Mouse (Mus musculus): ENCODE data around the gene Gdf1. TPM values are rescaled to one million over a fixed set of nuclear protein-coding genes. Genes with fewer than 3 reads are reported as not detected.

The Gdf1 gene
- total RNA-seq, 2 experiments from 2014 or later = 0.21 TPM; not detected in 1

DNA sequence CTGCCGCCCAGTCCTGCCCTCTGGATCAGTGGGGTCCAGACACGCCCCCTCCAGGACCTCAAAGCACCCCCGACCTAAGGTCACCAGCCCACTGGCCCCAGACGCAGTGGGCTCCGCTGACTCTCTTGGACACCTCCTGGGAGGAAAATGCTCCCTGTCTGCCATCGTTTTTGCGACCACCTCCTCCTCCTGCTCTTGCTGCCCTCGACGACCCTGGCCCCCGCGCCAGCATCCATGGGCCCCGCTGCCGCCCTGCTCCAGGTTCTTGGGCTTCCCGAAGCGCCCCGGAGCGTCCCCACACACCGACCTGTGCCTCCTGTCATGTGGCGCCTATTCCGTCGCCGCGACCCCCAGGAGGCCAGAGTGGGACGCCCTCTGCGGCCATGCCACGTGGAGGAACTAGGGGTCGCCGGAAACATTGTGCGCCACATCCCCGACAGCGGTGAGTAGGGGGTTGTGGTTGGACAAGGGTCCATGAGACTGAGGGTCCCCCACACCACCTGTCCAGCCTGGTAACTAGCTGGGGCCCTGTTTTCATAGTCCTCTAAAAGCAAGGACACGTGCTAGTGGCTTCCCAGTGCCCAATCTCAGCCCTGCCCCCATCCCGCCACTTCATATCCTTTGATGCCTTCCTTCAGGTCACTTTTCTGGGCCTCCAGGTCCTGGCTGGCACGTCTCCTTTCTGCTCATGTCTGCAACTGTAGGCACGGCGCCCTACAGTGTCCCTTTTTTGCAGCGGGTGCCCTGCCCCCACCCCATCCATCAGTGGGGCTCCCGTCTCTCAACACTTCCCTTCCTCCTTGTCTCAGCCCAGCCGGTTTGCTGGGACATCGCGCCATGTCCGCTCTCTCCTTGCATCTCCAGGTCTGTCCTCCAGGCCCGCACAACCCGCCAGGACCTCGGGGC is 471 bp downstream of the Gdf1 start:
- intact Hi-C loops (cut with DNase I) = no loop called here

DNA sequence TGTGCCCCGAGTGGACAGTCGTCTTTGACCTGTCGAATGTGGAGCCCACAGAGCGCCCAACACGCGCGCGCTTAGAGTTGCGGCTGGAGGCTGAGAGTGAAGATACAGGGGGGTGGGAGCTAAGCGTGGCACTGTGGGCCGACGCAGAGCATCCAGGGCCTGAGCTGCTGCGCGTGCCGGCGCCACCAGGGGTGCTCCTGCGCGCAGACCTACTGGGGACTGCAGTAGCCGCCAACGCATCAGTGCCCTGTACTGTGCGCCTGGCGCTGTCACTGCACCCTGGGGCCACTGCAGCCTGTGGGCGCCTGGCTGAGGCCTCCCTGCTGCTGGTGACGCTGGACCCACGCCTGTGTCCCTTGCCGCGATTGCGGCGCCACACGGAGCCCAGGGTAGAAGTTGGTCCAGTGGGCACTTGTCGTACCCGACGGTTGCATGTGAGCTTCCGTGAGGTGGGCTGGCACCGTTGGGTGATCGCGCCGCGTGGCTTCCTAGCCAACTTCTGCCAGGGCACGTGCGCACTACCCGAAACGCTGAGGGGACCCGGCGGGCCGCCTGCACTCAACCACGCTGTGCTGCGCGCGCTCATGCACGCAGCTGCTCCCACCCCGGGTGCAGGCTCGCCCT is 1.2 kb downstream of the Gdf1 start:
- no peak for DNase-seq (ENCODE audit: low spot score)

More for the DNA sequence above, 471 bp downstream of the Gdf1 start:
- DNase-seq (ENCODE audit: low spot score) = no peak

GRCm38 (mm10) chr8:70331526-70331925 is 1.9 kb downstream of the Gdf1 start:
- DNase-seq (ENCODE audit: low spot score) = no peak
- intact Hi-C loops (cut with DNase I) = no loop called here

More for the DNA sequence above, 1.2 kb downstream of the Gdf1 start:
- intact Hi-C loops (cut with DNase I) = no loop called here

- intact Hi-C loops (cut with DNase I) = no loop called here
- DNase-seq (ENCODE audit: low spot score) = no peak
Measured at GRCm38 (mm10) chr8:70332070-70332877, 2.7 kb downstream of the Gdf1 start.

DNA sequence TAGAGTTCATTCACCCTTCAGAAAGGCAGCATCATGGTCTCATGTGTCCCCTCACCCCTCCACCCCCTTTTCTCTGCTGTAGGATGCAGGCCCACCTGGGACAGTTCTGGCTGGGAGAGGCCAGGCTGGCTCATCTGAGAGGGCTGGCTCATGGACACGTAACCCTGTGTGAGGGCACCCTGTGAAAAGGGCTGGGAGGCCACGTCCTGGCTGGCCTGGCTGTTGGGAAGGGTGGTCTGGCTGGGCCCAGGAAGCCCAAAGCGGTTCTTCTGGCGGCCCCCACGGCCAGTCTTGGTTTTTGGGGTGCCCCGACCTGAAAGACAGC is 3.2 kb downstream of the Gdf1 start:
- intact Hi-C loops (cut with DNase I) = no loop called here
- no peak for DNase-seq (ENCODE audit: low spot score)

DNA sequence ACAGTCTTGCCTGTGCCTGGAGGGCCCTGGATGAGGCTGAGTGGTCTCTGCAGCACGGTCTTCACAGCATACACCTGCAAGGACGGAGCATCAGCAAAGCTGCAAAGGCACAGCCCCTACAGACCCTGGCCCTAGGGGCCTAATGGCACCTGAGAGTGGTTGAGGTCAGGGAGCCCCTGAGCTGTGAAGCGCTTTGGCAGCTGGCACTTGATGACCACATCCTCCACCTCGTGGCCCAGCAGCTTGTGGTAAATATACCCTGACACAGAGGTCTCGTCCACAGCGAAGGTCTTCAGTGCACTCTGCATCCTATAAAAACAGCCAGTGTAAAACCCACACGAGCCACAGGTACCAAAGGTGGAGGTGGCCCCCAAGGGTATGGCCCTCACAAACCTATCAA is 9.3 kb downstream of the Gdf1 start:
- no peak for DNase-seq (ENCODE audit: low spot score)
- intact Hi-C loops (cut with DNase I) = no loop called here

- intact Hi-C loops (cut with DNase I) = no loop called here
- DNase-seq (ENCODE audit: low spot score) = no peak
Measured at GRCm38 (mm10) chr8:70340659-70341058, 11.0 kb downstream of the Gdf1 start.

- no peak for DNase-seq (ENCODE audit: low spot score)
- intact Hi-C loops (cut with DNase I) = no loop called here
Measured at GRCm38 (mm10) chr8:70342007-70342406, 12.4 kb downstream of the Gdf1 start.

GRCm38 (mm10) chr8:70343076-70343475 is 13.5 kb downstream of the Gdf1 start:
- intact Hi-C loops (cut with DNase I) = no loop called here
- DNase-seq (ENCODE audit: low spot score) = no peak

DNA sequence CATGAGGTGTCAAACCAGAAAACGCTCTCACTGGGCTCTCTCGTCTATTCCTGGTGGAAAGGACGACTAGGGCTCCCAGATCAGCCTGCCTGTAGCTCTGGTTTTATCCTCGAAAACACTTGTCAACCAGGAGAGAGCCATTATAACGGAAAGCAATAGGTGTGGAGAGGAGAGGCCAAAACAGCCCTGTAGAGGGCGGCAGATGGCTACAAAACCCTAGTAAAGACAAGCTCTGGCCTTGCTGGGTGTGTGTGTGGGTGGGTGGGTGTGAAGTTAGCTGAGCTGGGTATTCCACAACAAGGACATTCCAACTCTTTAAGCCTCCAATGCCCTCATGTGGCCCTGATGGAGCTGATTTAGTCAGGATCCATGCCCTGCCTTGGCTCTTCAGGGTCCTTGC is 14.1 kb downstream of the Gdf1 start:
- no peak for DNase-seq (ENCODE audit: low spot score)
- intact Hi-C loops (cut with DNase I) = no loop called here

DNA sequence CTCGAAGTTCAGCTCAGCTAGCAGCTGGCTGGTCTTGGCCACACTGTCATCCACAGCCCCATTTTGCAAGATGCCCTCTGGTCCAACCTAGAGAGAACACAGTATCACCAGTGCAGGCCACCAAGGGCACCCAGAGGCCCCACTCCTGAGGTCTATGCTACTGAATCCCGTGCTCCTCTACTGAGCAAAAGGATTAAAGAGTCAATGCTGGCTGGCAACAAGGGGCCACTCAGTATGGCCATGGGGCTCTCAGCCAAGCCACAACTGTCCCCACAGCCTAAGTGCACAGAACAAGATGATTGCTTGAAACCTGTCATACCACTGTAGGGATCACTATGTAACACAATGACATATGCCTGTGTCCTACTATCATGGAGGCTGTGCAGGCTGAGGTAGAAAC is 14.7 kb downstream of the Gdf1 start:
- intact Hi-C loops (cut with DNase I) = no loop called here
- DNase-seq (ENCODE audit: low spot score) = no peak

DNA sequence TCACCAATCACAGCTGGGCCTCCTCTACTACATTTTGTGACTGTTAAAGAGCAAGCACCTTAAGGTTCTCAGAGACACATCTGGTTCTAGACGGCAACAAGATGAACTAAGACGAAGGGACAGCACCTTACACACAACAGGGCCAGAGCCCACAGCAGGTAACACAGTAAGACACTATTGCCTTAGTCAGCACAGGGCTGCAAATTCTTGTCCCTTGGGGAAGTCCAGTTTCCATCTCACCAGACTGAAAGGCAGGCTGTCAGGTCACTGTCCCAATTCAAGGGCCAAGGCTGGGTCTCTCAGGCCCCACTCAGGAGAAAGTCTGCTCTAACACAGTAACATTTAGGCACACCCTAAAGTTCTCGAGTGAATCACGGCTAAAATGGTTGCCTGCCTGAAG is 17.8 kb downstream of the Gdf1 start:
- intact Hi-C loops (cut with DNase I) = no loop called here
- DNase-seq (ENCODE audit: low spot score) = no peak

- intact Hi-C loops (cut with DNase I) = no loop called here
- DNase-seq (ENCODE audit: low spot score) = no peak
Measured at GRCm38 (mm10) chr8:70347860-70348420, 18.3 kb downstream of the Gdf1 start.

DNA sequence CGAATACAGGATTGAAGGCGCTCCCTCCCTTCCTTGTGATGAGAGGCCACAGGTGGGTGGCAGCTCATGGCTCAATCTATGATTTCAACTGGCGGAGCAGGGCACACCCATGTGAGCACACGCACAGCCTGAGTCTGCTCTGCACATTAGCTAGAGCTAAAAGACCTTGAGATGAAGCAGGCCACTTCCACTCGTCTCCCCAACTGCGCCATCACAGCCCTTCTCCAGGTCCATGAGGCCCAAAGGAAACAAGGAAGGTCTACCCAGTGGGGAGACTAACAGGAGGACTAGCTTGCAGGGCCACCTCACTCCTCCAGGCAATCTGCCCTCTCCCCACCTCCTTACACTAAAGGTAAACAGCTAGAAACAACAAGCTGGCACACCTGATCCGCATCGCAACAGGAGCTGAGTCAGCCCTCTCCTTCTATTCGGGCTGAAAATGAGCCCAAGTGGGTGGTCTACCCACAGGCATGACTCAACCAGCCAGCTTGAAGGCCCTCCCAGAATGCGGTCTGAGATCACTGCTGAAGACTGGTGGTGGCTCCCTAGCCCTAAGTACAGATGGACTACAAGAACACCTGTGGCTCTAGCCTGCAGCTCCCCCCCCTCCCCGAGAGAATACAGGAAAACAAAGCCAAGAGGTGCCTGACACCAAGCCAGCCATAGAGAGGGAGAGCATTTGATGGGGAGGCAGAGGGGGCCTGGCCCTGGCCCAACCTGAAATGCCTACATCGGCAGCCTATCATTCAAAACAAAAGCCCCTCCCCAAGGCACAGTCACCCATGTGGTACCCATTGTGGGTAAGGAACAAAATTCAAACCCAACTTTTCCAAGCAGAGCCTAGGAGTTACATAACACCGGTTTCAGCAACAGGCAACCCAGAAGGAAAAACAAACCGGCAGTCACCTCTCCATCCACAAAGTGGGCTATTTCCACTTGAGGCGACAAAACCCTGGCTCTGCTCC is 21.7 kb downstream of the Gdf1 start:
- DNase-seq (ENCODE audit: low spot score) = no peak
- intact Hi-C loops (cut with DNase I) = no loop called here

GRCm38 (mm10) chr8:70352000-70352384 is 22.4 kb downstream of the Gdf1 start:
- intact Hi-C loops (cut with DNase I) = no loop called here
- DNase-seq (ENCODE audit: low spot score) = no peak

DNA sequence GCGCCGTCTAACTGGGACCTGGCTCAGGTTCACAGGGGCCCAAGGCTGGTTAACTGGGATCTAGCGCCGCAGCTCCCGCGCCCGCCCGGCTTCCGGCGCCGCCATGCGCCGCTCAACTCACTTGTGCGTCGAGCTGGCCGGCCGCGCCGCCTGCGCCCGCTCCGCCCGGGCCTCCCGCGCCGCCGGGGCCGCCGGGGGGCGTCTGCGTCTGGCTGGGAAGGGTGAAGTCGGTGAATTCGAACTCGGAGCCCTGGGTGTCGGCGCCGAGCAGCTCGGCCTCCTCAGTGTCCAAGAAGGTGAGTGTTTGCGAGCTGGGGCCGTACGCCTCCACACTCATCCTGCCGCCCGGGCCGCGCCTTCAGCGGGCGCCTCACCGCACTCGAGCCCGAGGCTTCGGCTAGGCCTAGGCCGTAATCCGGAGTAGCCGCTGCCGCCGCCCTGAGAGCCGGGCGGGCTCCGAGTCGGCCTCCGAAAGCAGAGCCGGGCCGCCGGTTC is 23.1 kb downstream of the Gdf1 start:
- intact Hi-C loops (cut with DNase I) = no loop called here
- DNase-seq (ENCODE audit: low spot score) = no peak

DNA sequence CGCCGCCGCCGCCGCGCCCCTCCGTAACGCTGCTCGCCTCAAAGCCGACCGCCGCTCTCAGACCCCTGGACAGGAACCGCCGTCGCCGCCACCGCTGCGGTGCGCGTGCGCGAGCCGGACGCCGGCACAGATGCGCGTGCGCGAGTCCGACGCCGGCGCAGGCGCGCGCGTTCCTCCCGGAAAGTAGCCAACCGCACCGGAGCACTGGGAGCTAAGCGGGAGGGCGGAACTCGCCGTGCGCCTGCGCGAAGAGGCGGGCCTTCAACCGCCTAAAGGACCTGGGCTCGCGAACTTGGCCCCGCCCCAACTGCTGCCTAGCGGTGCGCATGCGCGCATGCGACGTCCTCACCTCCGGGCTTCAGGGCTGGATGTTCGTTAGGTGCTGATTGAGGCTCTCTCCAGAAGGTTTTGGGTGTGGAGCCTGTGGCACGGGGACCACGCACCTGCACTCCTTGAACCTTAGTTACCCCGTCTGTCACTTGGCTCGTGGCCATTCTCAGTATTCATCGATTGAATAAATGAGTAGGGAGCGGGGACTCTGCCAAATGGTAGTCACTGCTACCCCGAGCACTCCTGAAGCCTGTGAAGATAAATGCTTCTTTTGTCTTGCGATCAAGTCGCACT is 23.7 kb downstream of the Gdf1 start, which contains the start of gene Upf1:
Gene Upf1 (minus strand): TSS at position 85 of the 624 bp plus-strand sequence.
- intact Hi-C loops (cut with DNase I) = no loop called here

GRCm38 (mm10) chr8:70354004-70354403 is 24.4 kb downstream of the Gdf1 start:
- DNase-seq (ENCODE audit: low spot score) = no peak
- intact Hi-C loops (cut with DNase I) = no loop called here

More for the DNA sequence above, 23.7 kb downstream of the Gdf1 start, which contains the start of gene Upf1:
- DNase-seq (ENCODE audit: low spot score) = peak; percentile 98

GRCm38 (mm10) chr8:70356111-70356510 is 26.5 kb downstream of the Gdf1 start:
- intact Hi-C loops (cut with DNase I) = no loop called here
- DNase-seq (ENCODE audit: low spot score) = no peak

Data from heart, postnatal 25 days (tissue).